Mouse (Mus musculus) testis, postnatal 14 days (tissue): ENCODE results near the gene Sdf2.
"Not testable (repeated sequence)": the region's sequence is repeated elsewhere in the genome, so short reads cannot be mapped to it uniquely, and the experiment has no call there.

ENCODE experiments used
- DNase-seq: peaks from one replicate; pipeline ENCODE4 v3.0.0; 2021; ENCODE audit warnings: low spot score

The Sdf2 gene

DNA sequence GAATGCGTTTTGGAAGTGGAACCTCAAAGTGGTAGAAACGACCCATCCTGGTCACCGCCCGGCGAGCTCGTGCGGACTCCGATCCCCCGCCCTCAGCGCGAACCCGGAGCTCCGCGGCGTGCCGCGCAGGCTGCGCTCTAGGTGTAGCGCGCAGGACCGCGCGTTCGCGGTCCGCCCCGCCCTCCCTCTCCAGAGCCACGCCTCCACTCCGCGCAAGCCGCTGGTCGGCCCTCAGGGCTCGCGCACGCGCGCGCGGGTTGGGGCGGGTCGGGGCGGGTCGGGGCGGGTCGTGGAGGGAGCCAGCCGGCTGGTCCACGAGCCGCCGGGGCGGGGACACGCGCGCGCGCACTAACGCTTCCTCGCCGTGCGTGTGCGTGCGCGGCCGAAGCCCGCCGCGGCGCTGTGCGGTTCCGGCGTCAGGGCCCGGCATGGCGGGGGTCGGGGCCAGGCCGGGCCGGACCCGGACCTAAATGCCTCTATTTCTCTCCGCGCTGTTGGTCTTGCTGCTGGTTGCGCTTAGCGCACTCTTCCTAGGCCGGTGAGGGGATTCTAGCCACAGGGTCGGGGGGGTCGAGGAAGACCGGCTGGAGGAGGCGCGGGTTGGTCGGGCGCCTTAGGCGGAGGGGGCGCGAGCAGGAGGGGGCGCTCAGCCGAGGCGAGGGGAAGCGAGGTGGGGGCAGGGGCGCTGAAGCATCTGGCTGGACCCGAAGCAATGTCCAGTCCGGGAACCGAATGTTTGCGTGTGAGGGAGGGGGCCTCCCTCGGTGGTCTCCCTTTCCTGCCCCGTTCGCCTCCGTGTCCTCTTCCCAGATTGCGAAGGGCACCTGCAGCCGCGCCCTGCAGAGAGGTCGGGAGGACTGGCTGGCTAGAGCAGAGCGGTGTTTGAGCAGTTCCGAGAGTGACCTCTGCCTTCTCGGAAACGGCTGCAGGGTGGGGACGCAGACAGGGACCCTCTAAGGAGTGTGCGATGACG lies 16.1 kb downstream of the Sdf2 start, which contains the start of gene 2610507B11Rik:
Gene 2610507B11Rik, plus strand, starts transcription at position 373 of the 973 bp plus-strand sequence.
- DNase-seq: peak; percentile 94

DNA sequence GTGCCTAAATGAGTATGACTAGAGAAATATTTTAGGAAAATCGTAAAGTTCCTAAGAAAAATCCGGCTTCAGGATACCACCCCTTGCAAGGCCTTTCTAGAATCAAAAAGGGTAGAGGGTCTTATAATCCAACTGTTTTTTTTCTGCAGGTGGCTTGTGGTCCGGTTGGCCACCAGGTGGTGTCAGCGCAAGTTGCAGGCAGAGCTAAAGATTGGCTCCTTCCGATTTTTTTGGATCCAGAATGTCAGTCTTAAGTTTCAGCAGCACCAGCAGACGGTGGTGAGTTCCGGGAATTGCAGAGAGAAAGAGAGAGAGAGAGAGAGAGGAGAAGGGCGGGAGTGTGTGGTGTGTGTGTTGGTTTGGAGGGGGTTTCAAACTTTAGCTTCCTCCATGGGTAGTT lies 17.0 kb downstream of the Sdf2 start:
- no peak for DNase-seq

DNA sequence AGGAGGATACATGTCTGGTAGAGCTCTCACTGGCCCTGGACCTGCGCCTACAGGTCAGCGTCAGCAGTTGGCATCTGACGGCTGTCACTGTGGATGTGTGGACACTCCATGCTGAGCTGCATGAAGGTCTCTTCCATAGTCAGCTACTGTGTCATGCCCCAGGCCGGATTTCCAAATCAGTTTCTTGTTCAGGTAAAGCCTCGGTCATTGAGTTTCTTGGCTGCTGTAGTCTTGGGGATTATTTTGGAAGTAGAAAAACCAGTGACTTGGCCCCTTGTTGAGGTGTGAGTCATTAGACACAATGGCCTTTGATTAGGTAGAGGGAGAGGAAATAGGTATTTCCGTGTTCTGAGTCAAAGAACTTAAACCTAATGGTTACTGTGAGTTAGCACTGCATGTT lies 20.0 kb downstream of the Sdf2 start:
- no peak for DNase-seq

DNA sequence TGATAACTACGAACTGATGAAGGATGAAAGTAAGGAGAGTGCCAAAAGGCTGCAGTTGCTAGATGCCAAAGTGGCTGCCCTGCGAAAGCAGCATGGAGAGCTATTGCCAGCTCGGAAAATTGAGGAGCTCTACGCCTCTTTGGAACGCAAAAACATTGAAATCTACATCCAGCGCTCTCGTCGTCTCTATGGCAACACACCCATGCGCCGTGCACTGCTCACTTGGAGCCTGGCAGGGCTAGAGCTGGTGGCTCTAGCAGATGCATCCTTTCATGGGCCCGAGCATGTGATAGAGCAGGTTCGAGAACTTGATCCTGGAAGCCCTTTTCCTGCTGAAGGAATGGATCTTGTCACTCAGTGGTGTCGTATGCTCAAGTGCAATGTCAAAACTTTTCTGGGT lies 26.4 kb downstream of the Sdf2 start:
- no peak for DNase-seq

DNA sequence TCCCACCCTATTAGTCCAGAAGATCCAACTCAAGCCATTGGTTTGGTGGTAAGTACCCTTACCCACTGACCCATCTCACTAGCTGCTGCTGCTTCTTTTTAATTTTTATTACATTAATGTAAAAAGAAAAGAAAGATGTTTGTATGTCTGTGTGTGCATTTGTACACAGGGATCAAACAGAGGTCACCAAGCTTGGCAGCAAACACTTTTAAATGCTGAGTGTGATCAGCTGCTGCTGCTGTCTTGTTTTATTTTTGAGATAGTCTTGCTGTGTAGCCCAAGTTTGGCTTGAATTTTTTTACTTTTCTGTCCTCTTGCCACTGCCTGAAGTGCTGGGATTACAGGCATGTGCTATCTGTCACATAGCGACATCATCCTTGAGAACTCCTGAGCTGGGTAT lies 30.1 kb downstream of the Sdf2 start:
- no peak for DNase-seq

DNA sequence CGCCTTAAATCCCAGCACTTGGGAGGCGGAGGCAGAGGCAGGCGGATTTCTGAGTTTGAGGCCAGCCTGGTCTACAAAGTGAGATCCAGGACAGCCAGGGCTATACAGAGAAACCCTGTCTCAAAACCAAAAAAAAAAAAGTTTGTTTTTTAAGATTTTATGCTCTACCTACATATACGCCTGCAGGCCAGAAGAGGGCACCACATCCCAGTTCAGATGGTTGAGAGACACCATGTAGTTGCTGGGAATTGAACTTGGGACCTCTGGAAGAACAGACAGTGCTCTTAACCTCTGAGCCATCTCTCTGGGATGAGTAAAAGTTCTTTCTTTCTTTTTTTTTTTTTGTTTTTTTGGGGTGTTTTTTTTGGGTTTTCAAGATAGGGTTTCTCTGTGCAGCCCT lies 30.6 kb downstream of the Sdf2 start:
- not testable (repeated sequence) for DNase-seq

DNA sequence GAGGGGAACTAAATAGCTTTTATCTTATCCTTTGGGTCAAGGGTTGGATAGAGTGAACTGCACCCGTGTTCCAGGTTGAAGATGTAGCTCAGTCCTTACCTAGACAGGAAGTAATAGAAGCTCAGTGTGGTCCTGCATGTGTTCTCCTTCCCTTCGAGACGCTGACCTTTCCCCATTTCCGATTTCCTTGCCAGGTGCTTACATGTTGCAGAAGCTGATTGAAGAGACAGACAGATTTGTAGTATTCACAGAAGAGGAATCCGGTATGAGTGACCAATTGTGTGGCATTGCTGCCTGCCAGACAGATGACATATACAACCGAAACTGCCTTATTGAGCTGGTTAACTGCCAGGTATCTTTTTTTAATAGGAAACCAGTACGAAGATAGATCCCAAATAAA lies 33.3 kb downstream of the Sdf2 start:
- no peak for DNase-seq

DNA sequence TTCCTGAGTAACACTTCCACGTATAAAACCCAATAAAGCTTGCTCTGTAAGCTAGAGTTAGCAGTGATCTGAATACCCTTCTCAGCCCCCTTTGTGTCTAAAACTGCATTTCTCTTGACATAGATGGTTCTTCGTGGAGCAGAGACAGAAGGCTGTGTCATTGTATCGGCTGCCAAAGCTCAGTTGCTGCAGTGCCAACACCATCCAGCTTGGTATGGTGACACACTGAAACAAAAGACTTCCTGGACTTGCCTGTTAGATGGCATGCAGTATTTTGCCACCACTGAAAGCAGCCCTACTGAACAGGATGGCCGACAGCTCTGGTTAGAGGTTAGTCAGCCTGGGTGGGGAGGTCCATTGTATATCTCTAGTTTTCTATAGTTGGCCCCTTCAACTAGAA lies 34.0 kb downstream of the Sdf2 start:
- no peak for DNase-seq

DNA sequence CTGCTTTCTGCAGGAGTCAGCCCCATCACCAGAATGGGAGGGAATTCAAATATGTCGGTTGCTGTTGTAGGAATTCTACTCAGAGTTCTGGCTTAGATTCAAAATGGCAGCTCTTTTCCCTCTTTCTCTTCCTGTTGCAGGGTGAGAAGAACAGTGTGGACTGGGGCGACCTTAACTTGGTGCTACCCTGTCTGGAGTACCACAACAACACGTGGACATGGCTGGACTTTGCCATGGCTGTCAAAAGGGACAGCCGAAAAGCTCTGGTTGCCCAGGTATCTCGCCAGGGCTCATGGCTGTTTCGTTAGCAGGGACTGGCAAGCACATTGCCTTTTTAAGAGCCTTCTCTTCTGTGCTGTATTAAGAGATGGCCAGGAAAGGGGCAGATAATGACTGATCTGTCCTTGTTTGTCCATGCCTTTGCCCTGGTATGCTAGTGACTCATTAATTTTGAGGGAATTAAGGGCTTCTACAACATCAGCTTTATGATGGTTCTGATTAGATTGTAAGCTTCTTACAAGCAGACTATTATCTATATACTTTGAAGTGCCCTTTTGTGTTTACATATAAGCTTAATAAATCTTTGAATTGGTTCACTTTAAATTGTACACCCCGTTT lies 43.7 kb downstream of the Sdf2 start:
- no peak for DNase-seq

DNA sequence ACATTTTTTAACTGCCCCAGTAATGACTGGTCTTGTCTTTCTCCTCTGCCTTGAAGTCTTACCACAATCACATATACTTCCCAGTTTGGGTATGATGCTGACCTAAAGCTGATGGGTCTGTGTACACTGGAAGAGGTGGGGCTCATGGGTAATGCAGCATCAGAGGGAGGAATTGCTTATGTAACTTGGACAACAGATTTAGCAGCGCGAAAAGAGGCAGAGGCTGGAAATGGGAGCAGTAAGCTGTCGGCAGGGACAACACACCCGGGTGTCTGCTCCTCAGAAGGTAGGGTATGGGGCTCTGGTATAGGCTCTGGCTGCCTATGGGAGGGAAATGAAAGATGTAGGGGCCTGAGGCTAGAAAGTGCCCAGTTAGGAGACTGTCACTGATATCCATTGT lies 45.1 kb downstream of the Sdf2 start, which contains the start of gene BC030499:
Gene BC030499, plus strand, starts transcription at position 188 of the 400 bp plus-strand sequence.
- no peak for DNase-seq

DNA sequence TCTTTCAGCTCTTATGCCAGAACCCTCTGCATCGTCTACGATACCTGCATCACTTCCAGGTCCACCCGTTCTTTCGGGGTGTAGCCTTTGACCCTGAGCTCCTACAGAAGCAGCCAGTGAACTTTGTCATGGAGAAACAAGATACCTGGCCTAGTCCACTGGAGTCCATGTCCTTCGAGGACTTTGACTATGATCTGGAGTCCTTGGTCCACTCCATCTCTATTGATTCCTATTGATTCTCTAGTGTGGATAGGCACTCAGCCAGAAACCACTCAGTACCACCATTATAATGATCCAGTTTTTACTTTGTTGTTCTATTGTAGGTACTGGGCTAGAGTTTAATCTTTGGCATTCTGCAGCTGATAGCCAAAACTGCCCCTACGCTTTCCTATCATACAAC lies 49.0 kb downstream of the Sdf2 start:
- DNase-seq: no peak

DNA sequence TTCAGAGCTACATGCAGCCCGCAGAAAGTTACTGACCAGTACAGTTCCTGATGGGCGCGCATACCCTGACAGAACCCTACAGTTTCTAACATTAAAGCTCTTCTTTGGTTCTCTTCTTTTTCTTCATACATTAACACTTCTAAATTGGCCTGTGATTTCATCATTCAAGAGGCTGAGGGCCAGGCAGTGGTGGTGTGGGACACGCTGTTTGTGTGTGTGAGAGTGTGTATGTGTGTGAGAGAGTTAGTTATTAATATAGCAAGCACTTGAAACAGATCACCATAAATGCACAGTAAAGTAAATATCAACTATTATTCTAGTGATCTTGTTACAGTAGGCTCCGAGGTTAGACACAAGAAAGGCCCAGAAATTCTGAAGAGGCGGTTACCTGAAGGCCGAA lies 55.4 kb downstream of the Sdf2 start:
- DNase-seq: no peak

DNA sequence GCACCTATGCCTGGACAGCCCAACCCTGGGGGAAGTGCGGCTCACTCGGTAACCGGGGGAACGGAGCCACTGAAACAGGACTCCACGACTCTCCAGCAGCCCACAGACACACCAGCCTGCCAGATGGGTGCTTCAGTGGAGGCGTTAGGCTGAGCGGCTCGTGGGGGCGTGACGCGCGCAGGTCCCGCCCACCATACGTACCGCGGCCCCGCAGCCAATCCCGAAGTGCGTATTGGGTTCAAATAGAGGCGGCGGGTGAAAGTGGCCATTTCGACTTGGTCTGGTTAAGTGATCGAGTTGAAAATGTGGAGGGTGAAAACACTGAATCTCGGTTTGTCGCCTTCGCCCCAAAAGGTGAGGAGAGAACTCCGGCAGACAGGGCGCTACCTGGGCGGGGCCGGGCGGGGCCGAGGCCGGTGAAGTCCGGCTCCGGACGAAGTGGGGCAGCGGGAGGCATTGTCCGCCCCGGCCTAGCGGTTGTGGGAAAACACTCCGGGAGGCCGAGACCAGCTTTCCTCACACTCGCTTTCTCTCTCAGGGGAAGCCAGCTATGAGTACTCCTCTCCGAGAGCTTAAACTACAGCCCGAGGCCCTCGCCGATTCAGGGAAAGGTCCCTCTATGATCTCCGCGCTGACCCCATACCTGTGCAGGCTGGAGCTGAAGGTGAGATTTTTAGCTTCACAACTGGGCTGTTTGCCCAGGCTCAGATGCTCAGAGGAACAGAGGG lies 56.0 kb downstream of the Sdf2 start, which contains the start of gene Spag5:
Gene Spag5, plus strand, starts transcription at position 173 of the 728 bp plus-strand sequence.
- peak; percentile 91 for DNase-seq
